Mouse (Mus musculus): ENCODE measurements at regions not wholly inside any gene's neighbourhood (a gene's known extent, or its start where the extent isn't known, plus 50 kb on each side); places are given as distances from the start of the nearest gene placed in this dataset.

DNA sequence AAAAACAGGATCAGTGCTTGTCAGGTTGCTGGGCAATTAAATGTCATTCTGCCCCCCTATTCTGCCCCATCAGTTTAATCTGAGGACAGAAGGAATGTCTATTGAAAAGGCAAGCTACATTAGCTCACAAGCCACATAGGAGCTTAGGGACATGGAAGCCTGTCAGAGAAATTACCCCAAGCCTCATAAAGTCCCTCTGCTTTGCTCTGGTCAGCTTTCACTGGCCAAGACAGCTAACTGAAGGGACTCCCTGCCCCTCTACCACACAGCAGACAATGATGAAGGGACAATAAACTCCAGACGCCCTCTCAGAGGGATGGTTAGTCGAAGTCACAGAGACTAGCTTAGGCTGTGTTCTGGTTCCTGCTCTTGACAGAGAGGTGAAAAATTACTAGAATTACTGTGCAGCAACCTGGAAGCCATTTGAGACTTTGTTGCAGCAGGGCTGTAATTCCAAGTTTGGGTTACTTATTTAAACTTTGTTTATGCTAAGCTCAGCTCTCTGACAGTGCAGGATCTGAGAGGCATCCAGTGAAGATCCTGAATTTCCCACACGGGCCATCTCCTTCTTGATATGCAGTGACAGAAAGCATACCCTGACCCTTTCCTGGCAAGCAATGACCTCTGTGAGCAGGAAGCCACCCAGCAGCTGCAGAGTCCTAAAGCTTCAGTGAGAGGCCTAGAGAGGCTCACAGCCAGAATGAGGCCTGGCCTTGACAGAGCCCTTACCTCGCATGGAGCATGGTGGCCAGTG lies 95.2 kb upstream of the Tmtc1 start:
- H3K27ac ChIP-seq (ENCODE audit: low read length) = no peak overlapping the region
- H3K4me3 ChIP-seq (replicated peaks; ENCODE audit: low read length) = no peak overlapping the region
- no peaks in the 10 kb centered on the region for H3K9me3 ChIP-seq (ENCODE audit: control insufficient read depth, low read length)
- WGBS = 67% methylated on average over 4 of the region's 4 CpGs
- H3K36me3 ChIP-seq (ENCODE audit: control insufficient read depth, insufficient read depth) = no peaks in the 10 kb centered on the region
- no peaks in the 10 kb centered on the region for H3K27me3 ChIP-seq (replicated peaks; ENCODE audit: control insufficient read depth, insufficient read depth, low read length)
- H3K9ac ChIP-seq (replicated peaks; ENCODE audit: low read depth, low read length) = no peak overlapping the region
- peaks cover 3% of the 10 kb centered on the region; the same call in 1 of the 2 replicates for H3K4me1 ChIP-seq (replicated peaks; ENCODE audit: control insufficient read depth, insufficient read depth, low read length)
- no peak for ATAC-seq
- H3K4me2 ChIP-seq (ENCODE audit: low read length) = no peak overlapping the region

DNA sequence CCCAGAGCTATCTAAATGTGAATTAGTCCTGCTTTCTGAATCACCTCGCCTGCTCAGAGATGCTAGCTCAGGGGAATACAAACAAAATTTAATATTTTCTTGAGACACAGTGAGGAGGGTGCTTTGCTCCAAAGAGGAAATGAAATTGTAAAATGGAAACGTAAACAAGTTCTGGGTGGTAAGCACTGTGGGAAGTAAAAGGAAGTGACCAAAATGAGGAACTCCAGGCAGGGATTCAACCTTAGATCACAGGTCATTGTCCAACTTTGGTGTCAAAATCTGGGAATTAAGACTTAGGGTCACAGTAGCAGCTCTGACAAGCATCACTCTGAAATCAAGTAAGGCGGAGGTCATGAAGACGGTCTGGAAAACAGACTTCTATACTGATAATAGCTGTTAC lies 90.2 kb upstream of the Tmtc1 start:
- H3K9me3 ChIP-seq (ENCODE audit: control insufficient read depth, low read length) = no peaks in the 10 kb centered on the region
- H3K4me1 ChIP-seq (replicated peaks; ENCODE audit: control insufficient read depth, insufficient read depth, low read length) = no peaks in the 10 kb centered on the region
- no peak overlapping the region for H3K27ac ChIP-seq (ENCODE audit: low read length)
- H3K27me3 ChIP-seq (replicated peaks; ENCODE audit: control insufficient read depth, insufficient read depth, low read length) = no peaks in the 10 kb centered on the region
- H3K36me3 ChIP-seq (ENCODE audit: control insufficient read depth, insufficient read depth) = no peaks in the 10 kb centered on the region
- no peak overlapping the region for H3K4me3 ChIP-seq (replicated peaks; ENCODE audit: low read length)
- H3K9ac ChIP-seq (replicated peaks; ENCODE audit: low read depth, low read length) = no peak overlapping the region
- ATAC-seq = no peak
- 88% methylated on average over 4 of the region's 4 CpGs for WGBS
- no peak overlapping the region for H3K4me2 ChIP-seq (ENCODE audit: low read length)

DNA sequence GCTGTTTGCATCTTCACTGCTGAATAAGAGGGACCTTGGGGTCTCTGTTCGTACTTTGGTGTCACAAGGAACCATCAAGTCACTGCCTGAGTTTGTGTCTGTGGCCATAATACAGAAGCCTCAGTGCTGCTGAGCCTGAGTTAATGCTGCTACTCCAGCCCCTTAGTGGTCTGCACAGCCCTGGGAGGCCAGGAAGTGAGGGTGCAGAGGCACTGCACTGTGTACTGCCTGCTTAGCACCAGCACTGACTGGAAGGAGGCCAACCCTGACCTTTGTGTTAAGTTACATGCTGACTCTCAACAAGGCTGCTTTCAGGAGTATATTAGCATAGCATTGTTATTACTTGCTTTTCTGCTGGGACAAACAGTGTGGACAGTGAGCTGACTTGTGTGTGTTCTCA lies 86.9 kb upstream of the Tmtc1 start:
- Histone ChIP-seq H3K27me3 (replicated peaks; ENCODE audit: control insufficient read depth, insufficient read depth, low read length) (no peaks in the 10 kb centered on the region), H3K9me3 (ENCODE audit: control insufficient read depth, low read length) (no peaks in the 10 kb centered on the region), H3K27ac (ENCODE audit: low read length) (no peak overlapping the region), H3K9ac (replicated peaks; ENCODE audit: low read depth, low read length) (no peak overlapping the region), H3K36me3 (ENCODE audit: control insufficient read depth, insufficient read depth) (no peaks in the 10 kb centered on the region), H3K4me3 (replicated peaks; ENCODE audit: low read length) (no peak overlapping the region), H3K4me1 (replicated peaks; ENCODE audit: control insufficient read depth, insufficient read depth, low read length) (no peaks in the 10 kb centered on the region), H3K4me2 (ENCODE audit: low read length) (no peak overlapping the region)
- WGBS = 96% methylated on average over 1 of the region's 1 CpGs
- no peak for ATAC-seq

DNA sequence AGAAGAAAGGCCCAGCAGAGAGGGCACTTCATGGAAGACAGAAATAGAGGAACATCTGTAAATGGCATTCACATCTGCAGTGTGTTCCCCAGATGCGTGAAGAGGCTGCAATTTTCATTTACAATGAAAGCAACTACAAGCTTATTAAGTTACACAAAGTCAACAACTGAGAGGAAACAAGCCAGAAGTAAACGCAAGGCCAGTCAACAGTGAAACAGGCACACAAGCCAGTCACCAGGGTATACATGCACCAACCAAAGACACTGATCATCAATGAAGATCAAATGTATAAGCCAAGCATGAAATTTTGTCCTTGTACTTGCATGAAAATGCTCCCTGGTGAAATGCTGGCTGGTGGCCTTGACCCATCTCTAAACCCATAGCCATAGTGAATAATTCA lies 84.4 kb upstream of the Tmtc1 start:
- Histone ChIP-seq H3K9ac (replicated peaks; ENCODE audit: low read depth, low read length) (no peak overlapping the region), H3K4me2 (ENCODE audit: low read length) (no peak overlapping the region), H3K27me3 (replicated peaks; ENCODE audit: control insufficient read depth, insufficient read depth, low read length) (no peaks in the 10 kb centered on the region), H3K4me3 (replicated peaks; ENCODE audit: low read length) (no peak overlapping the region), H3K9me3 (ENCODE audit: control insufficient read depth, low read length) (no peaks in the 10 kb centered on the region), H3K4me1 (replicated peaks; ENCODE audit: control insufficient read depth, insufficient read depth, low read length) (no peaks in the 10 kb centered on the region), H3K27ac (ENCODE audit: low read length) (no peak overlapping the region), H3K36me3 (ENCODE audit: control insufficient read depth, insufficient read depth) (no peaks in the 10 kb centered on the region)
- WGBS = 86% methylated on average over 2 of the region's 2 CpGs
- ATAC-seq = no peak

DNA sequence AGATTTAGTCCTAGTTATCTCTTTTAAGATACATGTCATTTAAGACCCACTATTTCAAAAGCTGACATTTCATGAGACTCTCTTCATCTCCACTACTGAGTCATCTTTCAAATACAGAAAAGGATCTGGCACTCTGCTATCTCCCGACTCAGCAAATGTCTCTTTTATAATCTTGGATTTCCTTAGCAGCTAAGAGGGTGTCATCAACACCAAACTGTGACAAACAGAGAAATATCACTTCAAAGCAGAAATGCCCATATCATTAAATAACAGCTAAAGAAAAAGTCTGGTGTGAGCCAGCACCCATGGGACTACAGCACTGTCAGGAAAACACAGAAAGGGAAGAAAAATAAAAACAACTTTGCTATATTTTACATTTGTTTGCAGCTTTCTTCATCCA lies 78.7 kb upstream of the Tmtc1 start:
- H3K4me1 ChIP-seq (replicated peaks; ENCODE audit: control insufficient read depth, insufficient read depth, low read length) = no peaks in the 10 kb centered on the region
- no peak overlapping the region for H3K27ac ChIP-seq (ENCODE audit: low read length)
- H3K27me3 ChIP-seq (replicated peaks; ENCODE audit: control insufficient read depth, insufficient read depth, low read length) = no peaks in the 10 kb centered on the region
- no peak overlapping the region for H3K4me2 ChIP-seq (ENCODE audit: low read length)
- no peak for ATAC-seq
- H3K9me3 ChIP-seq (ENCODE audit: control insufficient read depth, low read length) = no peaks in the 10 kb centered on the region
- no peaks in the 10 kb centered on the region for H3K36me3 ChIP-seq (ENCODE audit: control insufficient read depth, insufficient read depth)
- WGBS = 88% methylated on average over 1 of the region's 1 CpGs
- H3K9ac ChIP-seq (replicated peaks; ENCODE audit: low read depth, low read length) = no peak overlapping the region
- H3K4me3 ChIP-seq (replicated peaks; ENCODE audit: low read length) = no peak overlapping the region

DNA sequence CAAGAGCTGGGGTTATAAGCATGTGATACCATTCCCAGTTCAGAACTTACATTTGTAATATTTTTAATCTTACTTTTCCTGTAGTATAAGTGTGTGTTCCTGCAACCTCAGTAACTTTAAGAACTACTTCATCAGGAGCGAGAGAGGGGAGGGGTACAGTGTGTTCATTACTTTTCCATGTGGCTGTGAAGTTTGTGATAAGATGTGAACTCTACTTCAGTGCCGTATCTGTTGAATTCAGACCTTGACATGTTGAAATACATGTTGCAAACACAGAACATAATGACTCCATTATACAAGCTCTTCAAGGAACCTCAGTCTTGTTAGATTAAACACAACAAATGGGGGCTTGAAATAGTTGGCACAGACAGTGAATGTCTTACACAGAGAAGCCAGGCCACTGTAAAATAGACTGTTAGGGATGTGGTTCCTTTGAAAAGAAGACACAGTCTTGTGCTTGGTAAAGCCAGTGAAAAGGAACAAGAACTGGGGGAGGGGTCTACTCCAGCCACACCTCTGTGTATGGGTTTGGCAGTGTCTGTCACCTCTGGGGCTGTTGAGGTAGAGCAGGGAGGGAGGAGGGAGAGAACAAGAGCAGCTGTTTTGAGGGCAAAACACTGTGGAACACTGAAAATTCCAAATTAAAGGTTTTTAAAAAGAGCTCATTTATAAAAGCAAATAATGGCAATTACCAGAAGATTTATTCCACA lies 73.5 kb upstream of the Tmtc1 start:
- Histone ChIP-seq H3K27ac (ENCODE audit: low read length) (no peak overlapping the region), H3K9ac (replicated peaks; ENCODE audit: low read depth, low read length) (no peak overlapping the region), H3K4me3 (replicated peaks; ENCODE audit: low read length) (no peak overlapping the region), H3K27me3 (replicated peaks; ENCODE audit: control insufficient read depth, insufficient read depth, low read length) (no peaks in the 10 kb centered on the region), H3K36me3 (ENCODE audit: control insufficient read depth, insufficient read depth) (no peaks in the 10 kb centered on the region), H3K9me3 (ENCODE audit: control insufficient read depth, low read length) (no peaks in the 10 kb centered on the region), H3K4me2 (ENCODE audit: low read length) (no peak overlapping the region), H3K4me1 (replicated peaks; ENCODE audit: control insufficient read depth, insufficient read depth, low read length) (0 out of 2 replicates have a peak, but pooled peaks cover 2% of the 10 kb centered on the region)
- no peak for ATAC-seq
- 61% methylated on average over 2 of the region's 2 CpGs for WGBS

DNA sequence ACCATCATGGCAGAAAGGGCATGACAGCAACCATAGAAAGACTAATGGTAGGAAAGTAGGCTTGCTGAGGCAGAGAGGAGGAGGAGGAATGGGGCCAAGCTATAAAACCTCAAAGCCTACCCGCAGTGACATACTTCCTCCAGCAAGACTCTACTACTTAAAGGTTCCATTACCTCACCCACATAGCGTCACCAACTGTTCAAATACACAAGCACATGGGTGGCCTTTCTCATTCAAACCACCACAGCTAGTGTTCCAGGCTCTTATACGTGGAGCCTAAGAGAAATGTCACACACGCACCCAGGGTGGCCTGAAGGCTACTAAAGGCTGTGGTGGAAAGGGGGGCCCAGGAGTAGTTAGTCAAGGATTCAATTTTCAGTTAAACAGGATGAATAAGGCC lies 72.5 kb upstream of the Tmtc1 start:
- no peak overlapping the region for H3K4me3 ChIP-seq (replicated peaks; ENCODE audit: low read length)
- H3K36me3 ChIP-seq (ENCODE audit: control insufficient read depth, insufficient read depth) = no peaks in the 10 kb centered on the region
- H3K4me2 ChIP-seq (ENCODE audit: low read length) = no peak overlapping the region
- H3K27ac ChIP-seq (ENCODE audit: low read length) = no peak overlapping the region
- no peaks in the 10 kb centered on the region for H3K27me3 ChIP-seq (replicated peaks; ENCODE audit: control insufficient read depth, insufficient read depth, low read length)
- H3K9ac ChIP-seq (replicated peaks; ENCODE audit: low read depth, low read length) = no peak overlapping the region
- WGBS = 63% methylated on average over 4 of the region's 4 CpGs
- ATAC-seq = no peak
- H3K4me1 ChIP-seq (replicated peaks; ENCODE audit: control insufficient read depth, insufficient read depth, low read length) = 0 out of 2 replicates have a peak, but pooled peaks cover 2% of the 10 kb centered on the region
- no peaks in the 10 kb centered on the region for H3K9me3 ChIP-seq (ENCODE audit: control insufficient read depth, low read length)

DNA sequence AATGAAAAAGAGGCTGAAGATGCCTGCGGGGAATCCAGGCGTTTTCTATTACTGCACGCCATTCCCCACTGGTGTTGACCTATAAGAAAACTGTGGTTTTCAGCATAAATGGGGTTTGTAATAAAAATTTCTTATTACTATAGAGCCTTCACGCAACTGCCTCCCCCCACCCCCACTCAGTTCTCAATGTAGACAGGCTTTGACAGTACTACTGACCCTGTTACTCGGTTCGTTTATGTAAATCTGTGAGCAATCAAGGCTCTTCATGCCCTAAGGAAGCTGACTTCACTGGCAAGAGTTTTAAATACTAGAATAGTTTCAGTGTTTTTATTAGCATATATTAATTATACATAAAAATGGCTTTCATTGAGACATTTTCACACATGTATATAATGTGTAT lies 70.9 kb upstream of the Tmtc1 start:
- no peak overlapping the region for H3K9ac ChIP-seq (replicated peaks; ENCODE audit: low read depth, low read length)
- no peaks in the 10 kb centered on the region for H3K9me3 ChIP-seq (ENCODE audit: control insufficient read depth, low read length)
- no peak for ATAC-seq
- 90% methylated on average over 6 of the region's 6 CpGs for WGBS
- no peak overlapping the region for H3K4me3 ChIP-seq (replicated peaks; ENCODE audit: low read length)
- no peak overlapping the region for H3K27ac ChIP-seq (ENCODE audit: low read length)
- H3K4me1 ChIP-seq (replicated peaks; ENCODE audit: control insufficient read depth, insufficient read depth, low read length) = 0 out of 2 replicates have a peak, but pooled peaks cover 2% of the 10 kb centered on the region
- no peaks in the 10 kb centered on the region for H3K27me3 ChIP-seq (replicated peaks; ENCODE audit: control insufficient read depth, insufficient read depth, low read length)
- H3K36me3 ChIP-seq (ENCODE audit: control insufficient read depth, insufficient read depth) = no peaks in the 10 kb centered on the region
- no peak overlapping the region for H3K4me2 ChIP-seq (ENCODE audit: low read length)

DNA sequence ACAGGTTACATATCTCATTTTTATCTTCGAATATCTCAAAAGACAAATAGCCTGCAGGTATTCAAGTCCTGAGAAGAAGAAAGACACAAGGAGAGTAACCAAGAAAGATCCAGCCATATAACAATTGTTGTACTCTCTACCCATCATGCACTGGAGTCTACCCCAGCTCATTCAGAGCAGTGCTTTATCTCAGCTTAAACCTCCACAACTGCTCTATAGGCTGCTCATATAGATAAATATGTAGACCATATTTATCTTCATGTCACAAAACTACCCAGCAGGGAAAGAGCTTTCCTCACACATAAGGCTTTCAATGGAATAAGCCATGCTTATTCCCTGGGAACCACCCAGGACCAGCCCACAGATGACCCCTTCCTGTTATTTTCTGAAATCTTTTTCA lies 70.5 kb upstream of the Tmtc1 start:
- H3K4me1 ChIP-seq (replicated peaks; ENCODE audit: control insufficient read depth, insufficient read depth, low read length) = 0 out of 2 replicates have a peak, but pooled peaks cover 2% of the 10 kb centered on the region
- no peak overlapping the region for H3K27ac ChIP-seq (ENCODE audit: low read length)
- H3K4me3 ChIP-seq (replicated peaks; ENCODE audit: low read length) = no peak overlapping the region
- H3K27me3 ChIP-seq (replicated peaks; ENCODE audit: control insufficient read depth, insufficient read depth, low read length) = no peaks in the 10 kb centered on the region
- no peak overlapping the region for H3K4me2 ChIP-seq (ENCODE audit: low read length)
- WGBS = 87% methylated on average over 1 of the region's 1 CpGs
- H3K9me3 ChIP-seq (ENCODE audit: control insufficient read depth, low read length) = no peaks in the 10 kb centered on the region
- H3K36me3 ChIP-seq (ENCODE audit: control insufficient read depth, insufficient read depth) = no peaks in the 10 kb centered on the region
- no peak overlapping the region for H3K9ac ChIP-seq (replicated peaks; ENCODE audit: low read depth, low read length)
- no peak for ATAC-seq
